Mouse (Mus musculus) small intestine, adult 2 months (tissue): ENCODE measurements around the gene Dcst1.

Experiments
- CTCF ChIP-seq: fragments of 200-500 bp; IDR thresholded peaks from 2 replicates; pipeline ENCODE4 v1.5.1; 2012; ENCODE audit warnings: low read depth, mild to moderate bottlenecking, control low read depth, inconsistent platforms, low read length, moderate library complexity, mixed read lengths; ENCODE audit not compliant: insufficient replicate concordance, insufficient read length; ENCODE audit errors: extremely low read depth
- POLR2A ChIP-seq: fragments of 200-500 bp; IDR thresholded peaks from 2 replicates; pipeline ENCODE4 v1.6.1; 2012; ENCODE audit warnings: low read depth, mild to moderate bottlenecking, control low read depth, inconsistent platforms, low read length, moderate library complexity

DNA sequence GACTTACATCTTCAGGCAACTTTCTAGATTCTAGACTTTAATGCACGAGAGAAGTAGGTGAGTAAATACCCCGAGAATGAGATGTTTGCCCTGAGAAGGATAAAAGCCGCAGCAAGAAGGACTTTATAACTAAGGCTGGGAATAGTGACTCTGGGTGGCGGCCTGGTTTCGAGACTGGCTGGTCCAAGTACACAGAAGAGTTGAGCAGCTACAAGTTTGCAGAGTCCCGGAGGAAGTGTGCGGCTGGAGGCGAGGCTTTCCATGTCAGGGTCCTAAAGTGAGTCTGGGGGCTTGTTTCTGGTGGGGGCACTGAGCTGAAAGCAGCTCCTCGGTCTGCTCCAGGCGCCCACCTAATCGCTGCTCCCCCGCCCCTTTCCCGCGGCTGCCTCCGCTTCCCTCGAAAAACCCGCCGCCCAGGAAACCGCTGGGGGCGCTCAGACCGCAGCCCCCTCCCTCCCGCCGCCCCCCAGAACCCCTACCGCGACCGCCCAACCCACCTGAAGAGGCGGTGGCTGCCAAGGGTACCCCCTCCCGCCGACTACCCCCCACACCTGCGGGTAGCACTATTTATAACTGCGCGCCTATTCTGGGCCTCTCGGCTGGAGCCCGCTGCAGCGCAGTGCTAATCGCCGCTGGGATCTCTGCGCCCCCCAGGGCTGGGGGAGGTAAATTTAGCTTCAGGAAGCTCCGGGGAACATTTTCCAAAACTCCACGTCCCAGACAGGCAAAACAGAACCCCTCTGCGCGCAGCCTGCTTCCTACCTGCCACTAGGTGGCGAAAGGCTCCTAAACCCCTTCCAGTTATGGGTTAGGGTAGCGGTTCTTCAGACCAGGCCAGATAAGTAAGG, 31.0 kb upstream of the Dcst1 start:
- TF ChIP-seq CTCF (peak; percentile 92; the same call in 1 of the 2 replicates), POLR2A (no peak; the same call in 1 of the 2 replicates)
